16 mouse cellular contexts compared by ENCODE assay signal in genomic region chr8:78098191-78098745, GRCm38 (mm10).
A peak's percentile ranks its signal among the peaks of the same experiment; 100 is the strongest.
DNase-seq lines count a peak whose midpoint lies in the region; ATAC-seq lines count a peak whose summit lies in the region.
"Had no signal": no experiment of that assay in that cellular context is flagged by ENCODE, and none has a peak within 500 bp of the region (broad histone marks: within the 10 kb centered on the region; RNA-seq: fewer than 3 reads in every experiment).

No protein-coding gene starts in this region.

- no peaks in the 10 kb centered on the region for H3K9me3 ChIP-seq in embryonic facial prominence, embryonic 14.5 days (ENCODE audit: control insufficient read depth, low read length)
- no peaks in the 10 kb centered on the region for H3K9me3 ChIP-seq in embryonic facial prominence, embryonic 10.5 days
- no peaks in the 10 kb centered on the region for H3K9me3 ChIP-seq in hindbrain, embryonic 12.5 days (replicated peaks)
- no peaks in the 10 kb centered on the region for H3K9me3 ChIP-seq in midbrain, embryonic 16.5 days (replicated peaks; ENCODE audit: control insufficient read depth, low read length, poor library complexity, severe bottlenecking)
- H3K9me3 ChIP-seq: embryonic facial prominence, embryonic 13.5 days; kidney, embryonic 15.5 days; lung, embryonic 15.5 days had no signal

- H3K36me3 ChIP-seq in embryonic facial prominence, embryonic 14.5 days (ENCODE audit: control insufficient read depth, insufficient read depth, low read length) = no peaks in the 10 kb centered on the region
- no peaks in the 10 kb centered on the region for H3K36me3 ChIP-seq in embryonic facial prominence, embryonic 10.5 days (replicated peaks)
- no peaks in the 10 kb centered on the region for H3K36me3 ChIP-seq in hindbrain, embryonic 12.5 days
- H3K36me3 ChIP-seq in midbrain, embryonic 16.5 days (ENCODE audit: control insufficient read depth, insufficient read depth, low read length) = no peaks in the 10 kb centered on the region
- H3K36me3 ChIP-seq: embryonic facial prominence, embryonic 13.5 days; kidney, embryonic 15.5 days; lung, embryonic 15.5 days had no signal

- H3K27me3 ChIP-seq in embryonic facial prominence, embryonic 14.5 days (replicated peaks; ENCODE audit: control insufficient read depth, insufficient read depth, low read length) = no peaks in the 10 kb centered on the region
- no peaks in the 10 kb centered on the region for H3K27me3 ChIP-seq in embryonic facial prominence, embryonic 10.5 days (replicated peaks; ENCODE audit: low read depth, poor library complexity, severe bottlenecking)
- no peaks in the 10 kb centered on the region for H3K27me3 ChIP-seq in hindbrain, embryonic 12.5 days
- no peaks in the 10 kb centered on the region for H3K27me3 ChIP-seq in midbrain, embryonic 16.5 days (ENCODE audit: control insufficient read depth, insufficient read depth, low read depth, low read length)
- H3K27me3 ChIP-seq: embryonic facial prominence, embryonic 13.5 days; kidney, embryonic 15.5 days; lung, embryonic 15.5 days had no signal

- 32% methylated on average over 6 of the region's 6 CpGs for WGBS in embryonic facial prominence, embryonic 14.5 days
- 34% methylated on average over 6 of the region's 6 CpGs for WGBS in embryonic facial prominence, embryonic 10.5 days
- 14% methylated on average over 6 of the region's 6 CpGs for whole genome bisulfite sequencing in hindbrain, embryonic 12.5 days
- WGBS in midbrain, embryonic 16.5 days = 13% methylated on average over 6 of the region's 6 CpGs

- 0 out of 2 replicates have a peak, but pooled peaks cover 4% of the 10 kb centered on the region for H3K4me1 ChIP-seq in embryonic facial prominence, embryonic 14.5 days (ENCODE audit: control insufficient read depth, insufficient read depth, low read length)
- H3K4me1 ChIP-seq in embryonic facial prominence, embryonic 10.5 days = peaks cover 7% of the 10 kb centered on the region; the same call in 1 of the 2 replicates
- H3K4me1 ChIP-seq in hindbrain, embryonic 12.5 days = peaks cover 3% of the 10 kb centered on the region; the same call in 1 of the 2 replicates
- H3K4me1 ChIP-seq in midbrain, embryonic 16.5 days (ENCODE audit: control insufficient read depth, insufficient read depth, low read length) = peaks cover 6% of the 10 kb centered on the region; the same call in 1 of the 2 replicates
- H3K4me1 ChIP-seq: embryonic facial prominence, embryonic 13.5 days; kidney, embryonic 15.5 days had no signal

- peak; percentile 50 for DNase-seq in embryonic facial prominence, embryonic 14.5 days (ENCODE audit: low spot score)
- DNase-seq in embryonic facial prominence, embryonic 10.5 days (ENCODE audit: low spot score) = no peak
- peak; percentile 95 for DNase-seq in ZHBTc4 (ENCODE audit: low read depth, low spot score)
- DNase-seq in thymus, postnatal 25 days = no peak
- no peak for DNase-seq in layer of hippocampus, adult 9-10 months (ENCODE audit: low spot score)
- DNase-seq: cerebellum, adult 2 months; heart, adult 2 months; heart, postnatal 36 days; right cerebral cortex, postnatal 14 days; thymus, postnatal 4 days had no signal

- H3K9ac ChIP-seq in embryonic facial prominence, embryonic 14.5 days (ENCODE audit: low read depth, low read length) = no peak overlapping the region
- no peak overlapping the region for H3K9ac ChIP-seq in hindbrain, embryonic 12.5 days
- no peak overlapping the region for H3K9ac ChIP-seq in midbrain, embryonic 16.5 days (ENCODE audit: low read depth, low read length)
- H3K9ac ChIP-seq: embryonic facial prominence, embryonic 13.5 days; kidney, embryonic 15.5 days; lung, embryonic 15.5 days had no signal

- ATAC-seq in embryonic facial prominence, embryonic 14.5 days (ENCODE audit: low read depth) = peak; percentile 86
- ATAC-seq in hindbrain, embryonic 12.5 days (ENCODE audit: low FRiP score) = peak; percentile 85
- peak; percentile 80 for ATAC-seq in midbrain, embryonic 16.5 days
- no peak for ATAC-seq in megakaryocyte progenitor cell, adult 5-6 weeks (replicated peaks; ENCODE audit: poor library complexity)

- no peak overlapping the region for H3K4me3 ChIP-seq in embryonic facial prominence, embryonic 14.5 days (ENCODE audit: low read depth, low read length)
- H3K4me3 ChIP-seq in embryonic facial prominence, embryonic 10.5 days = no peak overlapping the region
- H3K4me3 ChIP-seq in hindbrain, embryonic 12.5 days = no peak overlapping the region
- H3K4me3 ChIP-seq in midbrain, embryonic 16.5 days (ENCODE audit: low read depth, low read length) = no peak overlapping the region
- H3K4me3 ChIP-seq: embryonic facial prominence, embryonic 13.5 days; heart, adult 2 months; kidney, embryonic 15.5 days; lung, embryonic 15.5 days had no signal

- no peak overlapping the region for H3K4me2 ChIP-seq in embryonic facial prominence, embryonic 14.5 days (ENCODE audit: low read depth, low read length)
- no peak overlapping the region for H3K4me2 ChIP-seq in hindbrain, embryonic 12.5 days (replicated peaks)
- H3K4me2 ChIP-seq in midbrain, embryonic 16.5 days (ENCODE audit: low read length) = no peak overlapping the region
- H3K4me2 ChIP-seq: embryonic facial prominence, embryonic 13.5 days; kidney, embryonic 15.5 days; lung, embryonic 15.5 days had no signal

- H3K27ac ChIP-seq in embryonic facial prominence, embryonic 14.5 days (replicated peaks; ENCODE audit: low read depth, low read length) = no peak overlapping the region
- no peak overlapping the region for H3K27ac ChIP-seq in embryonic facial prominence, embryonic 10.5 days (replicated peaks)
- H3K27ac ChIP-seq in hindbrain, embryonic 12.5 days = peak overlapping the region; percentile 30
- peak overlapping the region; percentile 22; the same call in 1 of the 2 replicates for H3K27ac ChIP-seq in midbrain, embryonic 16.5 days (ENCODE audit: low read length)
- H3K27ac ChIP-seq: embryonic facial prominence, embryonic 13.5 days; heart, adult 2 months; kidney, embryonic 15.5 days; lung, embryonic 15.5 days had no signal

Comparison
In these comparisons a context has a peak if more than half of its experiments do, and no peak if none do; other contexts are left out.
1. DNase-seq: peak in embryonic facial prominence, embryonic 14.5 days (single experiment) and ZHBTc4 (single experiment); none in embryonic facial prominence, embryonic 10.5 days (single experiment), thymus, postnatal 25 days (single experiment) and layer of hippocampus, adult 9-10 months (single experiment).
2. H3K27ac ChIP-seq: peak in hindbrain, embryonic 12.5 days (single experiment) and midbrain, embryonic 16.5 days (single experiment); none in embryonic facial prominence, embryonic 14.5 days (single experiment) and embryonic facial prominence, embryonic 10.5 days (single experiment).